Mouse (Mus musculus) heart, postnatal 0 days (tissue): ENCODE measurements at regions not wholly inside any gene's neighbourhood (a gene's known extent, or its start where the extent isn't known, plus 50 kb on each side); places are given as distances from the start of the nearest gene placed in this dataset.

ENCODE experiments used
- CTCF ChIP-seq: IDR thresholded peaks from 2 replicates; pipeline ENCODE4 v1.5.1; 2016; ENCODE audit warnings: antibody characterized with exemption, control low read depth, low read depth
- EP300 ChIP-seq: IDR thresholded peaks from 2 replicates; pipeline ENCODE4 v1.6.1; 2016; ENCODE audit warnings: antibody characterized with exemption, low read depth

- TF ChIP-seq CTCF (no peak), EP300 (no peak)
Observed at GRCm38 (mm10) chr10:66896698-66897622, 199.0 kb upstream of the Jmjd1c start.
